Mouse (Mus musculus) cerebellum, postnatal 25 days (tissue): Measurements from ENCODE around the gene Proca1.

Experiments
- DNase-seq, 2 experiments: peaks; one replicate each; pipeline ENCODE4 v3.0.0; 2021; ENCODE audit warnings: mixed read lengths in 2 of 2

Proca1 gene

GRCm38 (mm10) chr11:78166640-78167039 is 26.6 kb upstream of the Proca1 start:
- DNase-seq: no peak

- DNase-seq: no peak
Observed at GRCm38 (mm10) chr11:78167257-78167959, 25.8 kb upstream of the Proca1 start.

DNA sequence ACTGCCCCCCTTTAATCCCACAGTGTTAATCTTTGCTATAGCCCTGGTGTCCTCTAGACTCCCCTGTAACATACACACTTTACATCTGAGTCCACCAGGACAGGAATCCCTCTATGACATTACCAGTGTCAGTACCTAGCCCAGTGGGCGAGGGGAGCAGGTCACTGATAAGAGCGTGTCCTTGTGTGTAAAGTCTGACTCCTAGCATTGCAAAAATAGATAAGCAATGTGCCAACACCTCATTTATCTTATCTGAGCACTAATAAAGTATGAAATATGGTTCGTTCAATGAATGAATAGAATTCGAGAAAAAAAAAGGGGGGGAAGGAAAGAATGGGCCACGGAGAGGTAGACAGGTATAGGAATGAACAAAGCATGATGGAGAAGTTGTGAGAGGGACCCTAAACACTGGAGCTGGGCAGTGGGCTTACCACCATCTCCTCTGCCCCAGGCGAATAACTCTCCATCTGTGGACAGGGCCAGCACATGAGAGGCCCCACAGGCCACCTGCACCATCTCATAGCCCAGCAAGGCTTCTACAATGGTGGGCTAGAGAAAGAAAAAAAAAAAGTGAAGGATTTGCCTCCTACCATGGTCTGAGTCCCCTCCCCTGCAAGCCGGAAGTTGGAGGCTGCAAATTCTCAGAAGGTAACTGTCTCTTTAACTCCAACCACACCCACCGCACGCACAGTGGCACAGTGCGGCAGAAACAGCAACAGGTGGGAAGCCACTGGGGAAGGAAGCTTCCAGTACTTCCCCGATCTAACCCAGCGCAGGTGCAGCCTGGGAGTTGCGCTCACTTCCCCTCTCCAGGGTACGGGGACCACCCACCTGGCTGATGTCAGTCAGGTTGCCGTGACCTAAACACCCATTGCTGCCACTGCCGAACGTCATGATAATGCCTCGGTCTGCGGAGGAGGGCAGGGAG is 24.4 kb upstream of the Proca1 start:
- no peak for DNase-seq

- DNase-seq: no peak
Observed at GRCm38 (mm10) chr11:78170306-78170705, 22.9 kb upstream of the Proca1 start.

DNA sequence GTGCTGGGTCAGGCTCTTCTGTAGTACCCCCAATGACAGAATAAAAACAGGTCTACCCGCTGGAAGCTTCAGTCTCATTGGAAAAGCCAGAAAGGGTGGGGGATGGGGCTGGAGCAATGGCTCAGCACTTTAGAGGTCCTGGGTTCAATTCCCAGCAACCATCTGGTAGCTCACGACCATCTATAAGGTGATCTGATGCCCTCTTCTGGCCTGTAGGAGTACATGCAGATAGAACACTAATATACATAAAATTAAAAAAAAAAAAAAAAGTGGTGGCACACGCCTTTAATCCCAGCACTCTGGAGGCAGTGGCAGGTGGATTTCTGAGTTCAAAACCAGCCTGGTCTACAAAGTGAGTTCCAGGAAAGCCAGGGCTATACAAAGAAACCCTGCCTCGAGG is 21.9 kb upstream of the Proca1 start:
- DNase-seq: no peak

DNA sequence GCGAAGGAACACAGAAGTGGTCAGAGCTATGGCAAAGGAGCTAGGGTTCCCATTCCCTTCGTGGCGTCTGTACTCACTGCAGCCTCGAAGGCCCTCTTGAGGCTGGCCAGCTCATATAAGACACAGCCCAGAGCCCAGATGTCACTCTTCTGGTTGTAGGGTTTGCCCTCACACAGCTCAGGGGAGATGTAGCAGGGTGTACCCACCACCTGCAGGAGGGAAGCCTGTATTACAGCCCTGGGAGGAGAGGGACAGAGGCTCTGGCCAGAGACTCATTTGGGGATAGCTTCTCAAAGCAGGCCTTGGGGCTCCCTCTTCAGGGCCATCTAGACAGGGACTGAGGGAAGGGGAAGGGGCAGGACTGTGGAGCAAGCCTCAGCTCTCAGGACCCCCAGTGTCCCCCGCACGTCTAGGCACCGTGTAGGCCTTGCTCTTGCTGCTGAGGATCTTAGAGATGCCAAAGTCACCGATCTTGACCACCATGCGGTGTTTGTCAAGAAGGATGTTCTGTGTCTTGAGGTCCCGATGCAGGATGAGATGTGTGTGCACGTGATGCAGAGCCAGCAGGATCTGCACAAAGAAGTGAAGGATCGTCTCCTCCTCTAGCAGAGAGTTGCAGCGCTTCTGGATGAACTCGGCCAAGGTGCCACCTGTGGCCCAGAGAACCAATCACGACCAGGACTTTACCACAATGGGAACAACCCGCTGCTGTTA is 21.0 kb upstream of the Proca1 start:
- DNase-seq: no peak

DNA sequence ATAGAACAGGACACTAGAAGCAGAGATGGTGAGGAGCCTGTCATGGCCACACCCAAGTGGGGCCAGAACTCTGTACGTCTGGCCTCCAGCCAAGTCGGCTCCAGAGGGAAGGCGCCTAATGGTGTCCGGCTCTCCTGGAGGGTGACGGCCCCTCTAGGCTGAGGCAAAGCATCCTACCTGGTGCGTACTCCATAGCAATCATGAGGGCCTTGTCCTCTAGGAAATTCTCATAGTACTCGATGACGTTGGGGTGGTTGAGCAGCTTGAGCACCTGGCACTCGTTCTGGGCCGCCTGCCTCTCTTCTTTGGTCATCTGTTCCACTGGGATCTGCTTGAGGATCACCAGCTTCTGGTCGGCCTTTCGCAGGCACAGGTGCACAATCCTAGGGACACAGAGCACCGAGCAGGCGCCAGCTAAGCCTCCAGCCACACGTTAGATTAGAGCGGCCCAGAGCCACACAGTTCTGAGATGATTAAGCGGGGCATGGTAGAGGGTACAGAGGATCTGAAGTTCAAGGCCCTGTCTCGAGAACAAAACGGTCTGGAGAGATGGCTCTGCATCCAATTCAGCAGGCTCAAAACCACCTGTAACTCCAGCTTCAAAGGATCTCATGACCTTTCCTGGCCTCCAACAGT is 20.3 kb upstream of the Proca1 start:
- DNase-seq: no peak

DNA sequence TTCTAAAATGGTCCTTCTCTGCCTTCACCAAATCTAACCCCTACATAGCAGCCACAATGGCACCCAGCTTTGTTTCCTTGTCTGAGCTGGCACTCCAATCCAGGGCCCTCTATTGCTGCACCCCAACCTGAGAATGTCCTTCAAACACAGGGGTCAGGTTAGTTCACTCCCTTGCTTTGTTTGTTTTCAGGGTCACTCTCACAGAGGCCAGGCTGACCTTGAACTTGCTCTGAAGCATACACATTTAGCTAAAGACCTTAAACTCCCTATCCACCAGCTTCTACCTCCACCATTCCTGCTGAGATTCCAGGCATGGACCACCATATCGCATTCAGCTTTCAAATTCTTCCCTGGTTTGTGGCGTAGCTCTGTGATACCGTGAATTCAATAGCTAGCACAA is 18.7 kb upstream of the Proca1 start:
- DNase-seq: no peak

DNA sequence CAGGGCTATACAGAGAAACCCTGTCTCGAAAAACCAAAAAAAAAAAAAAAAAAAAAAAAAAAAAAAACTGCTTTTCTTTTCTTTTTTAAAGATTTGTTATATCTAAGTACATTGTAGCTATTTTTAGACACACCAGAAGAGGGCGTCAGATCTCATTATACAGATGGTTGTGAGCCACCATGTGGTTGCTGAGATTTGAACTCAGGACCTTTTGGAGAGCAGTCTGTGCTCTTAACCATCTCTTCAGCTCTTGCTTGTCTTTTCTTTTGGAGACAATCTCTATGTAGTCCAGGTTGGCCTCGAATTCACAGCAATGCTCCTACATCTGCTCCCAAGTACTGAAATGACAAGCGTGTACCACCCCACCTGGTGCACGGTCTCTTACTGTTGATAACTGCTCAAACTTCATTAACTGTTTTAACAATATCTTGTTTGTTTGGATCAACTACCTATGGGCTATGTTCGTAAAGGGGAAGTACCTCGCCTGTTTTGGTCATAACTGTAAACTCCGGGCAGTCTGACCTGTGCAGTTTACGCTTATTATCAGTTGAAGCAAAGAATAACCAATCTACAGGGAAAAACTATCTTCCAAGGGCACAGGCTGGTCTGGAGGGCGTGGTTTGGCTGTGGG is 17.3 kb upstream of the Proca1 start:
- DNase-seq: no peak

DNA sequence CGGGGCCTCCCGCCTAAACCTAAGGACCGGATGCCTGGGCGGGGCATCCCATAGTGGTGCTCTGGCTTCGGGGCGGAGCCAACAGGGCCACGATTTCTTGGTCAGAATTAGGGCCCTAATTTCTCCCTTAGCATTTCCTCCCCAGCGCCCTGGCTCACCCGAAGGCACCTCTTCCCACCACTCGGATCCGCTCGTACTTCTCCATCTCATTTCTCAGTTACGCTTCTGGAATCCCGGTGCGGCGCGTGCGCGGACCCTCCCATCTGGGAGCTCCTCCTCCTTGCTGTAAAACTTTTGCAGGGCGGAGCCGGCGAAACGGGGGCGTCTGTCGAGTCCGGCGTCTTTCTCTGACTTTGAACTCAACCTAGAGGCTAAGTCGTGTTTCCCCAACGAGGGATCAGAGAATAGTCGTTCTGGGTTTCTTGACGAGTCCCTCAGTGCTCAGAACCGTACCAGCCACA is 16.8 kb upstream of the Proca1 start, which contains the start of the genes Nek8 and Tlcd1:
Gene Nek8 (minus strand): TSS at position 274 of the 461 bp plus-strand sequence.
Gene Tlcd1 (plus strand): TSS at position 310 of the 461 bp plus-strand sequence.
- peak; percentile 77 to 86 for DNase-seq

DNA sequence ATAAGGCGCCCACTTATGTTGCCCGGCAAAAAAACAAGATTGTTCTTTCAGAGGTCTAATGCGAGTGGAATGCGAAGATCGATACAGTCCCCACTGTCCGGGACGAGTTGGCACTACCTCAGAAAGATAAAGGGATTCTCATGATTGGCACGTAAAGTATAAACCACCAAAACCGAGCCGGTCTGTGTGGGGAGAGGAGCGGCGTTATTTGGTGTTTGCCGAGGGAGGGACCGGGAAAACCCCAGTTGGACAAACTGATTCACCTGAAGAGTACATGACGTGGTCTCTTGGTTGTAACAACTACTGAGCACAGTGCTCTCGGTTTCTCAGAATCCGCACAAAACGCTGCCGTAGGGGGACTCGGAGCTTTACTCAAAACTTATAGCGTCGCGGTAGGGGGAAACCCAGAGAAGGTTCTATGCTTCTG is 16.3 kb upstream of the Proca1 start:
- DNase-seq: no peak

DNA sequence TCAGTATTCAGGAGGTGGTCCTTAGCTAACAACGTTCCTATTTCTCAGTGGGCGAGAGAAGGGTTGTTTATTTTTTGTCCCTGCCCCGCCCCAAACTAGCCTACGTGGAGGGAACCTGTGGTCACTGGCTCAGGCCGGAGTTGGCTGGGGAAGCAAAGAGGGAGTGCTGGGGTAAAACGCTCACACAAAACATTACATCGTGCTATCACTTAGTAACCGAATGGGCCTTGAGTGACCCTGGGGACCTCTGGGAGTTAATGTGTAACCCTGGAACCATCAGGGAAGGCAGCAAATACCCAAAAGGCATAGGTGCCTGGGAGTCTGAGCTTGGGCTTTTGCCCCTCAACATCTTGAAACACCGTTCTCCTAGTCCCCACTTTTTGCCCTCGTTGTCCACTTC is 15.8 kb upstream of the Proca1 start:
- no peak for DNase-seq

GRCm38 (mm10) chr11:78177903-78178858 is 15.0 kb upstream of the Proca1 start:
- peak; percentile 93 to 94 for DNase-seq

DNA sequence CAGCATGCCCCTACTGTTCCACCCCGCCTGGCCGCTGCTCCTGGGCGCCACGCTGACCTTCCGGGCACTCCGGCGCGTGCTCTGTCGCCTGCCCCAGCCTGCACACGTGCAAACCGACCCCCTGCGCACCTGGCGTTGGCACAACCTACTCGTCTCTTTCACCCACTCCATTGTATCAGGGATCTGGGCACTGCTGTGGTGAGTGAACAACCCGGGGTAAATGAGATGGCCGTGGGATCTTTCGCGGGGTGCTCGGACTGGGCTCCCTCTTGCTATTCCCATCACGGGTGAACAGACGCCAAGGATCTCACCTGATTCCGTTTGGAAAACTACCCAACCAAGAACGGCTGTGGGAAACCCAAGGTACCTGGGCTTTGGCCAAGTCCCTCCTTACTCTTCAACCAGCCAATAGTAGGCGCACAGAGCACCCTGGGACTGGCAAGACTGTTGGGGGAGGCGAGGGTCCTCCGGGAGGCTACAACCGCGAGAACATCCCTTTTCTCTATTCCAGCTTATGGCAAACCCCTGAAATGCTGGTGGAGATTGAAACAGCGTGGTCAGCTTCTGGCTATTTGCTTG is 14.2 kb upstream of the Proca1 start:
- DNase-seq: peak; percentile 59 to 70

DNA sequence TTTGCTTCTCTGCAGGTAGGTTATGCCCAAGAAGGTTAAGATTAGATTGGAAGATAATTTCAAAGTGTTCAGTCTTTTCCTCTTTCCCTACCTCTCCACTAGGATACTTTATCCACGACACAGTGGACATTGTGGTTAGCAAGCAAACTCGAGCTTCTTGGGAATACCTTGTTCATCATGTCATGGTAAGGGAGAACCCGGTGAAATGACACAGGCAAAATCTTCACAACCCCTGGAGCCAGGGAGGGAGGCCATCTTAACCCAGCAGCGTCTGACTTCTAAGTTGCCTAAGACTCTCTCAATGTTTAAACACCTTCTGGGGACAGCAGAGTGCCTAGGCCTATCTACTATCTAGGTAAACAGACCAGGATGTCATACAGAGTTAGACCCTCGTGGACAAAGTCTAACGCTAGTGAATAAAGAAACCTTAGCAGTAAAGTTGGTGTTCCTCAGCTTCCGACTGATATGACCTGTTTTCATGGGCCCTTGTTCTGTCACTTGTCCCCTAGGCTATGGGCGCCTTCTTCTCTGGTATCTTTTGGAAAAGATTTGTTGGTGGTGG is 13.7 kb upstream of the Proca1 start:
- DNase-seq: no peak

- no peak for DNase-seq
Observed at GRCm38 (mm10) chr11:78180081-78180761, 13.0 kb upstream of the Proca1 start.

- no peak for DNase-seq
Observed at GRCm38 (mm10) chr11:78181830-78182357, 11.3 kb upstream of the Proca1 start.

- DNase-seq: no peak
Observed at GRCm38 (mm10) chr11:78182450-78182849, 10.7 kb upstream of the Proca1 start.
